21 mouse cellular contexts compared by ENCODE assay signal in genomic region chr2:137932488-137932887, GRCm38 (mm10).
DNase-seq lines count a peak whose midpoint lies in the region; ATAC-seq lines count a peak whose summit lies in the region.
"Had no signal": no experiment of that assay in that cellular context is flagged by ENCODE, and none has a peak within 500 bp of the region (broad histone marks: within the 10 kb centered on the region; RNA-seq: fewer than 3 reads in every experiment).

No protein-coding gene starts in this region.

- 67% methylated on average over 4 of the region's 4 CpGs for WGBS in lung, embryonic 15.5 days
- WGBS in lung, embryonic 16.5 days: 64% methylated on average over 4 of the region's 4 CpGs

- H3K4me2 ChIP-seq in lung, embryonic 15.5 days: no peak overlapping the region
- no peak overlapping the region for H3K4me2 ChIP-seq in lung, embryonic 16.5 days (ENCODE audit: low read depth, low read length)
- H3K4me2 ChIP-seq: heart, embryonic 11.5 days; hindbrain, embryonic 13.5 days had no signal

- no peaks in the 10 kb centered on the region for H3K9me3 ChIP-seq in lung, embryonic 15.5 days
- no peaks in the 10 kb centered on the region for H3K9me3 ChIP-seq in lung, embryonic 16.5 days (ENCODE audit: control insufficient read depth, low read length)
- H3K9me3 ChIP-seq: forebrain, embryonic 10.5 days; hindbrain, embryonic 13.5 days had no signal

- no peak overlapping the region for H3K9ac ChIP-seq in lung, embryonic 15.5 days
- H3K9ac ChIP-seq in lung, embryonic 16.5 days (ENCODE audit: low read length): no peak overlapping the region
- H3K9ac ChIP-seq: forebrain, postnatal 0 days; hindbrain, embryonic 13.5 days had no signal

- 0 out of 2 replicates have a peak, but pooled peaks have one; percentile 42 for ATAC-seq in lung, embryonic 15.5 days (ENCODE audit: borderline replicate concordance, extremely low read depth, low FRiP score, low TSS enrichment)
- ATAC-seq in lung, embryonic 16.5 days (ENCODE audit: low read depth): peak; percentile 90
- ATAC-seq in megakaryocyte-erythroid progenitor cell, adult 5-6 weeks (replicated peaks; ENCODE audit: low FRiP score, low TSS enrichment, poor library complexity, severe bottlenecking): no peak
- ATAC-seq: CD4-positive, CD25-positive, alpha-beta regulatory T cell, adult 4 months; forebrain, embryonic 14.5 days; forebrain, postnatal 0 days; hindbrain, embryonic 16.5 days had no signal

- H3K36me3 ChIP-seq in lung, embryonic 15.5 days: no peaks in the 10 kb centered on the region
- H3K36me3 ChIP-seq in lung, embryonic 16.5 days (ENCODE audit: control insufficient read depth, insufficient read depth, low read length): no peaks in the 10 kb centered on the region
- H3K36me3 ChIP-seq: forebrain, embryonic 10.5 days; hindbrain, embryonic 13.5 days had no signal

- no peaks in the 10 kb centered on the region for H3K27me3 ChIP-seq in lung, embryonic 15.5 days
- no peaks in the 10 kb centered on the region for H3K27me3 ChIP-seq in lung, embryonic 16.5 days (ENCODE audit: control insufficient read depth, insufficient read depth, low read depth, low read length)
- H3K27me3 ChIP-seq: hindbrain, embryonic 13.5 days had no signal

- H3K4me3 ChIP-seq in lung, embryonic 15.5 days: no peak overlapping the region
- H3K4me3 ChIP-seq in lung, embryonic 16.5 days (ENCODE audit: low read length): no peak overlapping the region
- H3K4me3 ChIP-seq: forebrain, embryonic 10.5 days; gastrocnemius, adult 2 months; hindbrain, embryonic 13.5 days had no signal

- H3K4me1 ChIP-seq in lung, embryonic 15.5 days: peaks cover 8% of the 10 kb centered on the region
- H3K4me1 ChIP-seq in lung, embryonic 16.5 days (replicated peaks; ENCODE audit: control insufficient read depth, insufficient read depth, low read length): no peaks in the 10 kb centered on the region; the same call in 1 of the 2 replicates

- peak; percentile 13 for DNase-seq in lung, postnatal 14 days
- DNase-seq in cerebellum, postnatal 25 days: no peak
- no peak for DNase-seq in retina, embryonic 14.5 days (ENCODE audit: low spot score)
- DNase-seq: adrenal gland, adult 2 months; adrenal gland, postnatal 25 days; cerebellum, adult 11-12 months; cerebellum, adult 8-10 months; cerebellum, postnatal 10 days; forebrain, postnatal 0 days; gastrocnemius, adult 2 months; gastrocnemius, postnatal 14 days; heart, adult 11 months had no signal

- 0 out of 2 replicates have a peak overlapping the region, but pooled peaks have one; percentile 29 for H3K27ac ChIP-seq in lung, embryonic 15.5 days
- no peak overlapping the region for H3K27ac ChIP-seq in lung, embryonic 16.5 days (ENCODE audit: low read length)
- H3K27ac ChIP-seq: forebrain, embryonic 10.5 days; gastrocnemius, adult 2 months; hindbrain, embryonic 13.5 days had no signal
